Mouse (Mus musculus): ENCODE data around the gene Tnik.

Gene Tnik

DNA sequence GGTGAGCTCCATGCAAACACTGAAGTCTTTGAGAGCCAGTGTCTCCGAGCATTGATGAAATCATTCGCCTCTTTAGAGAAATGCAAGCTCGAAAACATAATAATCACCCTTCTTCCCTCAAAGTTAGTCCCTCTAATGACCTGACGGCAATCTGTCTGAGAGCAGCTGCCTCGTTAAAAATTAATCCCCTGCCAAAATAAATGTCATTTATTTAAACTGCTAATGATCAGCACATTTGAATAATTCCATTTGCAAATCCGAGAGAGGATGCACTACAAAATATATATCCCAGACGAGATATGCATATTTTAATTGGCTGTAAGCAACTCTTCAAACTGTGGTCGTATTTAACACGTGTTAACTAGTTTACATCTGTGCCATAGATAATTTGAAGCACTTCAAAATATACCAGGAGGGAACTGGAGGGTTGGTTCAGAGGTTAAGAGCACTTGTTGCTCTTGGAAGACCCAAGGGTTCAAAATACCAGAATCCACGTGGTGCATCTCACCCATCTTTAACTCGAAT, 281.4 kb downstream of the Tnik start:
- no peak for DNase-seq (ENCODE audit: low spot score)

DNA sequence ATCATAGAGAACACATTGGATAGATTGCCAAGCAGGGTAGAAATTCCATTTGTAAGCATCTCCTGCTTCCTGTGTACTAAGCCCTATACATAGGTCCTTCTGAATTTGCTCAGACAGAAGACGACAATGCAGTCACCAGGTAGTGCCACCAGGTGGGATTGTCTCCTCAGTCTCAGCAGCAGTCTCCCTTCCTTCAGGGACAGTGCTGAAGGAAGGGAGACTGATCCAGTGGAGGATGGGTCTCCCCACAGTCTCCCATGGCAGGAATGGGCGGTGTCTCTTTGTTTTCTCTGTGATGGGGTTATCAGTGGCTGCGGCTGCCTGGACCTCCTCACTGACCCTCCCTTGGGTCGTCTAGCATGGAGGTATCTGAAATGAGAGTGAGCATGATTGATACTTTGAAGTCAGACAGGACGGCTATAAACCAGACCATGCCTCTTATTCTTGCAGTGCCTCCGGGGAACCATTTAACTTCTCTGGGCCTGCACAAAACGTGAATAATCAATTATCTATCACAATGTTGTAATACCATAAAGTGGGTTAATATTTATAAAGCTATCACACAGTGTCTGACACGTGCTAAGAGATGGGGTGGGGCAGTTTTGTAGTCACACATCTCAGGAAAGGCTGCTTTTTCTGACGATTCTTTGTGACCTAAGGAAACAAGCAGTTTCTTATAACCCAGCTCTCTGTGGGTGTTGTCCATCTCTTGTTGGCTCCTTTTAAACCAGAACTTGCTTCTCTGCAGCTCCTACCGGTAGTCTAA, 285.1 kb downstream of the Tnik start:
- DNase-seq (ENCODE audit: low spot score) = no peak

DNA sequence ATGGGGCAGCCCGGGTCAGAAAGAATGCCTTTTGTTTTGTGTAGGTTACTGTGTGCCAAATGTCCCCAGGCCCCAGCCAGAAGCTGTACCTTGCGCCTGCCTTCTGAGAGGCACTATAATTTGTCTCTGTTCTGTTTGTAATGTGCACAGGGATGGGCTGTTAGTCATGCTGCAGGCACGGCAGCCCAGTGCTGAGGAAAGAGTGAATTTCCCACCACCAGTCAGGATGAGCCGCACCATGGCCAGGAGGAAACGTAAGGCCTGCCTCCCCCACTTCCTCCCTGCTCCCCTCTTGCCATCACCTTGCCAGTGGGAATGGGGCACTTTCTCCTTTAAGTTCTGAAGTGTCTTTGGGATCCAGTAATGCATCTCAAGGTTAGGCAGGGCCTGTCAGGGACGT, 286.4 kb downstream of the Tnik start:
- no peak for DNase-seq (ENCODE audit: low spot score)

DNA sequence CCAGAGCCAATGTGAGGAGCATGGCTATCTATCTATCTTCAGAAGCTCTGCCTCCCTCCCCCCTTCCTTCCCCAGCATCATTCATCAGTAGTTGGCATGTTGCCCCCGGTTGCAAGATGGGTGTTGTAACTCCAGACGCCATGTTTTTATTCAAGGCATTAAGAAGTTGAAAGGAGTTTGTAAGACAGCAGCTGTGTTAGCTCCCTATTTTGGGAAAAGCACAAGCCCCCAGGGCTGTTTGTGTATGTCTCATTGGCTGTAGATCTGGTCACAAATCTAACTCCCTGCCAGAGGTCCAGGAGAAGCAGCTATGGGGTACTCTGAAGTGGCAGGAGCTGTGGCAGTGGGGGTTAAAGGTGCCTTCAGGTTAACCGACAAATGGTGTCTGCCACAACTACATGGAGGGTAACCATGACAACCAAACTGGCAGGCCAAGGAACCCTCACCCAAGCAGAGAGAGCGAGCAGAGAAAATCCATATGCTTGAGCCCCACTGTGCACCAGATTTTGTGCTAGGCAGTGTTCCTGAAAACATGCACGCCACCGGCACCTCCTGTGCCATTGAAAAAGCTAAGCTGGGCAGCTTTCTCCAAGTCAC, 287.6 kb downstream of the Tnik start:
- no peak for DNase-seq (ENCODE audit: low spot score)

DNA sequence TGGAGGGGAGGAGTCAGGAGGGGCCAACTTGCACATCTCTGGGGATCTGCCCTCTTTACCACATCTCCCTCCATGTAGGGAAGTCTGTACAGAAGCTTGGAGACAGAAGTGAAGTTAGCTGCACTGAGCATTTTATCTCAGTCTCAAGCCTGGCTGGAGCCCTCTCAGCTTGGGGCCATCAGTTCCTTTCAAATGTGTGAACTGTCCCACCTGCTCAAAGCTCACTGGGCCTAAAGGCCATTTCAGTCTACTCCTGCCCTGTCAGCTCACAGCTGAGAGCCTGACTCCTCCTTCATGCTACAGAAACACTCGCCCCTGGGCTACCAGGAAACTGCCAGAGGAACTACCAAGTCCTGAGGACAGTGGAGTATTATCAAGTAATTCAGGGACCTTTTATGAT, 288.7 kb downstream of the Tnik start:
- no peak for DNase-seq (ENCODE audit: low spot score)

DNA sequence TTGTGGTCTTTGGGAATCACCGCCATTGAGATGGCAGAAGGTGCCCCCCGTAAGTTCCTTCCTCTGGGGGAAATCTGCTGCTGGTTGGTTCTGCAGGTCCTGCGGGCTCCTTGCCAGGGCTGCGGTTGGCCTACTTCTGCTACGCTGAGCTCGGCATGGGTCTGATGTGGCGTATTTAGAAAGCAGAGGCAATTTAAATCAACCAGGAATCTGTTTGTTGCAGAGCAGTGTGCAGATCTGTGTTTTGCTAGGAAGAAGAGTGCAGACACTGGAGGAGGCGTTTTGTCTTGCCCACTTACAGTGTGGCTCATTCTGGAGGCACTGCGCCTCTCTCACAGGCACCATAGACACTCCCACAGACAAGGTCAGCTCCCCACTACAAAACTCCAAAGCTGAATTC, 291.9 kb downstream of the Tnik start:
- no peak for DNase-seq (ENCODE audit: low spot score)

DNA sequence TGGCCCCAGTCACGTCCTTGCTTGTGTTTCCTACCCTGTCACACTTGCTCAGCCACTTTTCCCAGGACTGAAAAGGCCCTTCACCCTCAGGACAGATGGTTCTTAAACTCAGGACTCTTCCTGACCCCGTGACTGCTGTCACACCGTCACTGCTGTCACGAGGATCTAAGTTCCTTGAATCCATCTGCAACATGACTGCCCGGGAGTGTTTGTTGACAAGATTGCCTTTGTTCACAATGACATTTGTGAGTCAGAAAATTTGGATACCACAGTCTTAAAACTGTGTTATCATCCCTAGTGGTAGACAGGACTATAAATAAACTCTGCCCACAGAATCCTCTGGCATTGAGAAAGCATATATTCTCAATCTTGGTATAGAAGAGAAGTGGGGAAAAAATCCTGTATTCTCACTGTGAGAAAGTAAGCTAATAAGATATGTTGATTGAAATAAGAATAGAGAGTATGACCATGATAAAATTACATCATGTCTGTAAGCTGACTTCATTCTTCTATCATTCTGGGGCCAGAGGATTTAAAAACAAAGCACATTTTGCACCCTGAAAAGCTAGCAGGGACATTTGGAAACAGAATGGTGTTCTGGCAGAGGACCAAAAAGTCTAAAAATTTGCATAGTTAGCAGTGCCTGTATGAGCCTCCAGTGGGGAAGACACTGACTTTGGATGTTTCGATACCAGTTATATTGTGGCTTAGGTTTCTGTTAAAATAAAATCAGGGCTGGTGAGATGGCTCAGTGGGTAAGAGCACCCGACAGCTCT, 293.0 kb downstream of the Tnik start:
- no peak for DNase-seq (ENCODE audit: low spot score)

DNA sequence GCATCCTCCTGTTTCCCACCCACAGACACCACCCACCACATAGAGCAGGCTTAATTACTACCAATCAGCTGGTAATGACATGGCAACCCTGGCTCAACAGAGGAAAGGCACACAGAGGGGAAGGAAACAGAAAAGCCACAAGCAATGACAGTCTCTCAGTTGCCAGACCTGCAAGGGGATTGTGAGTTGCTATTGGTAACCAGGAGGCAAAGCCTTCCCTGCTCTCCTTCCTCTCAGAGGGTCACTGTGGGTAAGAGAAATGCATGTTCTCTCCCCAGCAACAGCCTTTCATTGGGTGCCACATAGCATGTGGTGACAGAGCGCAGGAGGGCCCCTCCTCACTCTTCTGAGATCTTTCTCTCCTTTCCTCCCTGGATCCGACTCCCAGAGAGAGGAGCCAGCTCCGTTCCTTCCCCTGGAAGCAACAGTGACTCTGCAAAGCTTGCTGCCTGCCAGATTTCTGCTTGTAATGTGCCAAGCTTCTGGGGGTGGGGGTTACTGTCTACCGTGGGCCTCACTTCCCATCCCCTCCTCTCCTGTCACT, 295.4 kb downstream of the Tnik start:
- no peak for DNase-seq (ENCODE audit: low spot score)

DNA sequence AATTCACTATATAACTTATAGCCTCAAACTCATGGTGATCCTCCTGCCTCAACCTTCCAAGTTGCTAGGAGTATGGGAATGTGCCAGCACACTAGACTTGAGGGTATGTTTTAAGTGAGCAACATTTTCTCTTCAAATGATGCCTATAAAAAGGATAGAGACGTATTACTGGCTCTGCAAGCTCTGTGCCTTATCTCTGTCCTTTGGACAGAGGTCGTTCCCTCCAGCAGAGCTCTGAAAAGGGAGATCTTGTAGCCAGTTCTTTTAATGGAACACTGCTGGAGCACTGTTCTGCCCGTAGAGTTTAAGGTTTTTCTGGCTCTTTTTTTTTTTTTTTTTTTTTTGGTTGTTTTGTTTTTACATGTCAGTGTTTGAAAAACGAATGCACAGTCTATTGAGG, 298.4 kb downstream of the Tnik start:
- no peak for DNase-seq (ENCODE audit: low spot score)

DNA sequence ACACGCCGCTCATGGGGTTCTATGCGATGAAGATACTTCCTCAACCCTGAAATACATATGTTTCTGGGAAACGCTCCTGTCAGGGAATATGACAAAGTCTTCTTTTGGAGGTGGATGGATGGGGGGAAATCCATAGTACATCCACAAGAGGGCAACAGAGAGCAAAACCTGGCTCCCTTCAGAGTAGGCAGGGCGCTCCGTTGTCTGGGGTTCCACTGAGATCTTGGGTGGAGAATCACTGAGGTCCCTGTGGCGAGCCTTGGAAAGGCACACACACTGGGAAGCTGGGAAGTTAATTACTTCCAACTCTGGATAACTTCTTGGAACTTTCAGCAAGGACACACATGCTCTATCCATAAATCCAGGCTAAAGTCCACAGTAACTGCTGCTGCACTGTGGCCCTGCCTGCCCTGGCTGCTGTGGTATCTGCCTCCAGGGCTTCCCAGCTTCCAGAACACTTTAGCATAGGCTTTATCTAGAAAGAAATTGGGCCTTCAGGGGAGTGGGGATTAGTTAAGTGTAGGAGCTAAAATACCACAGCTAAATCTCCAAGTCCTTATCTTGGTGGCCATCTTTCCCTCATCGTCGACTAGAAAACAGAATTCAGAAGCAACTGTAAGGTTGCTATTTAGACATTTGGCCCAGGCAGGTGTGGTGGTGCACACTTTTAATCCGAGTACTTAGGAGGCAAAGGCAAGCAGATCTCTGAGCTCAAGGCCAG, 299.8 kb downstream of the Tnik start:
- no peak for DNase-seq (ENCODE audit: low spot score)

DNA sequence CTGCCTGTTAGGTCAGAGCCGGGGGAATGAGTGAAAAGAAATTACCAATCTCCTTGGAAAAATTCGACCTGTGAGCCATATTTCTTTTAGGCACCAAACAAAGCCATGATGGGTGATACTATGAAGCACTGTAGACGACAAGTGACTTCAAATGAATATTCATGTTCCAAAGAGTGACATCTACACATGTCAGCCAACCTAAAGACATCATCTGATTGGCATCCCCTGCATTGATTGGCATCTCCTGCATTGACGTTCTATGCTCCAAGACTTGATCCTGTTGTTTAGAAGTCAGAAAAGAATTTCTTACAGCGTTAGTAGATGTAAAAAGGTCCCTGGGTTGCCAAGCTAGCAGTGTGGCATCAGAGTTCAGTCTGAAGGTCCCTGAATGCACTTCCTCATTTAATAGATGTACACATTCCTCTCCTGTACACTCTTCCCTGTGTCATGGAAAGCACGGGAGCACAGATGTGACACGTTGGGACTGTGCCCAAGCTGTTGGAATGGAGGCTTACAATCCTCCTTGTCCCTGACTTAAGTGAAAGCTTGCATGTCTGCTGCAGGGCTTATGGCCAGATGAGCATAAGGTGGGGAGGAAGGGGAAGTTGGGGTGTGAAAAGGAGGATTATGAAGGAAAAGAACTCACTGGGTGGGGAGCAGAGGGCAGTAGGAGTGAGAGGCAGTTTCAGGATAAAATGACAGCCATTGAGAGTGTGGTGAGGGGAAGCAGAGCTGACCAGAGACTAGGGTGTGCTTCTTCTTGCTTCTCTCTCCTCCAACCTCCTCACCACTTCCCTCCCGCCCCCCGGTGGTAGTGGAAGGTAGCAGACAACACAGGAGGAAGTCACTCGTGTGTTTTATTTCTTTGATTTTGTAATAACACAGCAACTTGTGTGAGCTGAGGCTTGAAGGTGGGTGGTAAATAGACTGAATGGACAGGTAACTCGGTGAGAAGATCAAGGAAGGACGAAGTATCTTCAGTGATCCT, 301.6 kb downstream of the Tnik start:
- DNase-seq (ENCODE audit: low spot score) = no peak

DNA sequence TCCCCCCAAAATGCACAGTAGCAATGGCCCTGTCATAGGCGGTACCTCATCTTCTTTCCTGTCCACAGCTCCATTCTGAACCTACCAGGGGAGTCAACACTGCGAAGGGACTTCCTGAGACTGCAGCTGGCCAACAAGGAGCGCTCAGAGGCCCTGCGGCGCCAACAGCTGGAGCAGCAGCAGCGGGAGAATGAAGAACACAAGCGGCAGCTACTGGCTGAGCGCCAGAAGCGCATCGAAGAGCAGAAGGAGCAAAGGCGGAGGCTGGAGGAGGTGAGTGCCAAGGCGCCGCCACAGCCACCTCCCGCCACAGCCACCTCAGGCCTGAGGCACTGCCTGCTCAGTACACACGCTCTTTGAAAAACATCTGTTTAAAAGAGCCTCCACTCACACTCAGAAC, 314.3 kb downstream of the Tnik start:
- DNase-seq (ENCODE audit: low spot score) = peak; percentile 13

DNA sequence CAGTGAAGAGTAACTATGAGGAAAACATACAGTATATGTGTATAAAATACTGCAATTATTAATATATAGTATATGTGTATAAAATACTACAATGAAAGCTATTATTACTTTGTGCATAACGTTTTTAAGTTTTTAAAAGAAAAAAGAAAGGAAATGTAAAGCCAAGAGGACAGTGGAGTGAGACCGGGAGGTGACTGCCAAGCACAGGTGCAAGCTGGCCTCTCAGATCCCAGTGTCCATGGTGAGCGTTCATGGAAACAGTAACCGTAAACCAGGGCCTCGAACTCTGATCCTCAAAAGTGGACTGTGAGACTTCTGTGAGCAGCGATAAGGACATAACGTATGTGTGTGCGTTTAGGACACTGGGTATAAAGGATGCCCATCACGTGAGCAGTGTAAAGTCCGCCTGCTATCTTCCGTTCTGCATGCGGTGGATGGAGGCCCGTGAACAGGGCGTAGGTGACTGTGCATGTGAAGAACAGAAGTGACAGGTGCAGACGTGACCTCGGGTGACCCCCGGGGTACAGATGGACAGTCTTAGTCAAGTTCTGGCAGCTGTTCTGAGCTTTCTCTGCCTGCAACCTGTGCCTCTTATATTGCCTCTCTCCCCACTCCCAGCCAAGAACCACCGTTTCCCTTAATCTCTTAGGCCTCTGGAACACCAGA, 316.1 kb downstream of the Tnik start:
- DNase-seq (ENCODE audit: low spot score) = no peak

DNA sequence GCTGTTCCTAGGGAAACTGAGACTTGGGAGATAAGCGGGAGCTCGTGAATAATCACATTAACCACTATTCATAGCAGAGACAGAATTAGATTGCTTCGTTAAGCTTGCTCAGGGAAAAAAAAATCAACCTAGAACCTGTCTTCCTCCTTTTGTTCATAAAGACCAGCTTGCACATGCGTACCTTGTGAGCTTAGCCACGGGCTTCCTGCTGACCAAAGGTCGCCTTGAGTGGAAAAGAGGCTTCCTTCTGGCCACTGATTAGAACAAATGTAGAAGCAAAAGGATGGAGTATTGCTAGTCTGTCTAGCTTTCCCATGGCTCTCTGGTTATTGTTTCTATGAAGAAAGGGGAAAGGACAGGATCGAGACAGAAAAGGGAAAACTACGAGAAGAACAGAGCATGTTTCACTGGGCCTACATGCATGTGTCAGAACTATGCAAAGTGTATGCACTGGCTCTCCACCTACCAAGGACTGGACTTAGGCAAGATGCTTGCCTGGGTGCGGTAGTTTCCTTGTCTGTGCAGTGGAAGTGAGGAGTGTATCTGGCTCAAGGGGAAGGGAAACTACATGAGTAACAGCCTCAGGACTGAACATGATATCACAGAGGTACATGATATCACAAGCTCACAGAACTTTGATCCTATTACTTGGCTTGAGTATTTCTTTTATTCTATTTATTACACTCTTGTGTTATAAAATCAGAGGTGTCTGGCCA, 322.9 kb downstream of the Tnik start:
- DNase-seq (ENCODE audit: low spot score) = no peak

DNA sequence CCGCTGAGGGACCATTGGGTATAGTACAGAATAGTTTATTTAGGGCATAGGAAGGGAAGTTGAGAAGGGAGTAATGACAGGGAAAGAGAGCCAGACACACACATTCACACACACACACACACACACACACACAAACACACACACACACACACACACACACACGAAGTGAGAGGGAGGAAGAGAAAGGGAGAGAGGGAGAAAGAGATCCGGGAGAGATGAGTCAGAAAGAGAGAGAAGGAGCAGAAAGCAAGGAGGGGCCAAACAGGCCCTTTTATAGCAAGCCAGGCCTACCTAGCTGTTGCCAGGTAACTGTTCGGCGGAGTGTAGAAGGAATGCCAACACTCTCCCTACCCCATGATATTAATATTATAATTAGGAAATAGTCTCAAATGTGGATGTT, 324.8 kb downstream of the Tnik start:
- DNase-seq (ENCODE audit: low spot score) = no peak

DNA sequence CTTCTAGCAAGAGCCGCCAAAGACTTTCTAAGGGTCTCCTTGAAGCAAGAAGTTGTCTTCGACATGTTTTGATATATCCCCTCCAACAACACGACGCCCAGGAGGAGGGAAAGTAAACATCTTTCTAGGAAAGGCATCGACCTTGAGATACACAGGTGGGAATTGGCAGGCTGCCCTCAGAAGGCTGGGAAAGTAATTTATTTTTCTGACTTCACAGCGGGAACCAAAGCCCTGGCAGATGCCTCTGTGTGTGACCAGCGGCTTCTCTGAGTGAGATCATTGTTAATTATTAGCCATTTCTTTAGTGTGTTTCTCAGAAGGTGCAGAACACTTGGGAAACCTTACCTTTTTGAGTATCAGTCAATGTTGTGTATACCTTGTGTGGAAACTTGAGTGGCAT, 328.3 kb downstream of the Tnik start:
- DNase-seq (ENCODE audit: low spot score) = no peak

DNA sequence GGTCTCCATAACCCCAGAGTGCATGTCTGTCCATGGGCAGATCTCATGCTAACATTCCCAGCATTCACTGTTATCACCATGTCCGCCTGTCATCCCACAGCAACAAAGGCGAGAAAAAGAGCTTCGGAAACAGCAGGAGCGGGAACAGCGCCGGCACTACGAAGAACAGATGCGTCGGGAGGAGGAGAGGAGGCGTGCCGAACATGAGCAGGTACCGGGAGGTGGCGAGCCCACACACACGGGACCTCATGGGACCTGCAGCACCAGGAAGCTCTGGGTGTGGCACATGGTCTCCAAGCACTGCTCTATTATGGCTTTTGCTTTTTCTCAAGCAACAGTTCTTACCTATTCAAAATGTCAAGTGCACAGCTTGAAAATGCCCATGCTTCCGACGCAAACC, 330.9 kb downstream of the Tnik start:
- no peak for DNase-seq (ENCODE audit: low spot score)

DNA sequence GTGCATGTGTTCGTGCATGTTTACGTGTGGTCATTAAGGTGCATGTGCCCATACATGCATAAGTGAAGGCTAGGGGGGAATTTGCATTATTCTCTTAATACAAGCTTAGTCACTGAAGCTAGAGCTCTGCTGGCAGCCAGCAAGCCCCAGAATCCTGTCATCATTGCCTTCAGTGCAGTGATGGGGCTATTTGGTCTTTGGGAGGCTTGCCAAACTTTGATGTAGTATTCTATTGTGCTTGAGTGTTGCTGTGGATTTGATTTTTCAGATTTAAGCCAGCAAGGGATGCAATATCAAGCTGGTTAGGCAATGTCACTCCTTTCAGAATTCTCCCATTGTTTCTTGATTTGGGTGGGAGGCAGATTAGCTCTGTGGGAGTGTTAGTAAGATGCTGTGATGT, 336.5 kb downstream of the Tnik start:
- no peak for DNase-seq (ENCODE audit: low spot score)

DNA sequence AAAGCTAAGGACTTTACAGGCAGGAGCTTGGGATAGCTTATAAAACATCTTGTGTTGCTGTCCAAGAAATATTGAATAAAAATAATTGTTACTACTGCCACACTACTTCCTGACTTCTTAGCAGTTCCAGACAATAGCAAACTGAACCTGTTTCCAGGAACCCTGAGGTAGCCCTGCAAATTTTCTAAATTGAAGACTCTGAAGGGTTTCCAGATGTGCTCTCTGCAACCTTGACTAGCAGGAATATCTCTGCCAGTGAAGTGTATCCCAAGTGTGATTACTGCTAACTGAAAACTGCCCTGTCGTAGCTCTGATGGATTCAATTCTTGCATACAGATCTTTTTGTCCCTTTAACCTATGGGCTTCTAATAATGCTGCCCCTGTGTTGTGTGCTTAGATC, 343.7 kb downstream of the Tnik start:
- no peak for DNase-seq (ENCODE audit: low spot score)

DNA sequence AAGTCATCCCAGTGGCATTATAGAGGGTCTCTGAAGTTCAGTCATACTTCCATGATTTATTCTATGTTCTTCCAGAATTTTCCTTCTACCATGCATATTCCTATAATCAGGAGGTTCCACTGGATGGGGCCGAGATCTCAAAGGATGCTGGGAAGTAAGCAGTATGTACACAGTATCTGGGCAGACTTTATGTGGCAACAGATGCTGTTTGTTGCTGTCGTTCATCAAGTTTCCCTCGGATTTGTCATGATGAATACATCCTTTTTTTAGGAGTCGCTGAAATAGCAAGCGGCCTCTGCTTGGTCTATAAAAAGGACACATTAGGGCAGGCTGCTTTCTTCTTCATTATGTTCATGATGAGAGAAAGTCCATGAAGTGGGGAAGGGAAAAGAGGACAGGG, 349.3 kb downstream of the Tnik start:
- no peak for DNase-seq (ENCODE audit: low spot score)

All from testis, postnatal 14 days (tissue).